Mouse (Mus musculus): ENCODE measurements around the gene Snx33. TPM values are rescaled to one million over a fixed set of nuclear protein-coding genes. Genes with fewer than 3 reads are reported as not detected.
"Not testable (repeated sequence)": the region's sequence is repeated elsewhere in the genome, so short reads cannot be mapped to it uniquely, and the experiment has no call there.

The Snx33 gene
- polyA plus RNA-seq, 1 experiment from 2014 or later = 3.3 TPM

- WGBS = 93% methylated on average over 13 of the region's 13 CpGs
- ATAC-seq (ENCODE audit: low FRiP score) = no peak
Observed at GRCm38 (mm10) chr9:56918466-56918865, 9.7 kb downstream of the Snx33 start.

GRCm38 (mm10) chr9:56917131-56917530 lies 11.0 kb downstream of the Snx33 start:
- H3K4me3 ChIP-seq (ENCODE audit: low read depth, low read length) = no peak overlapping the region
- WGBS = 58% methylated on average over 2 of the region's 2 CpGs
- no peak overlapping the region for H3K4me2 ChIP-seq (replicated peaks; ENCODE audit: low read depth, low read length)
- H3K36me3 ChIP-seq (ENCODE audit: control insufficient read depth, insufficient read depth, low read length) = no peaks in the 10 kb centered on the region
- no peaks in the 10 kb centered on the region for H3K9me3 ChIP-seq (ENCODE audit: control insufficient read depth, low read length)
- H3K27me3 ChIP-seq (ENCODE audit: control insufficient read depth, insufficient read depth, low read length) = no peaks in the 10 kb centered on the region
- DNase-seq (ENCODE audit: low spot score) (no peak), ATAC-seq (ENCODE audit: low FRiP score) (no peak)
- no peaks in the 10 kb centered on the region for H3K4me1 ChIP-seq (replicated peaks; ENCODE audit: control insufficient read depth, insufficient read depth, low read length)
- no peak overlapping the region for H3K9ac ChIP-seq (ENCODE audit: low read depth, low read length)
- no peak overlapping the region for H3K27ac ChIP-seq (ENCODE audit: low read depth, low read length)

More at GRCm38 (mm10) chr9:56918466-56918865, 9.7 kb downstream of the Snx33 start:
- Histone ChIP-seq H3K4me3 (ENCODE audit: low read depth, low read length) (no peak overlapping the region), H3K4me2 (replicated peaks; ENCODE audit: low read depth, low read length) (no peak overlapping the region), H3K4me1 (replicated peaks; ENCODE audit: control insufficient read depth, insufficient read depth, low read length) (no peaks in the 10 kb centered on the region), H3K27me3 (ENCODE audit: control insufficient read depth, insufficient read depth, low read length) (no peaks in the 10 kb centered on the region), H3K36me3 (ENCODE audit: control insufficient read depth, insufficient read depth, low read length) (no peaks in the 10 kb centered on the region), H3K9ac (ENCODE audit: low read depth, low read length) (no peak overlapping the region), H3K9me3 (ENCODE audit: control insufficient read depth, low read length) (no peaks in the 10 kb centered on the region), H3K27ac (ENCODE audit: low read depth, low read length) (no peak overlapping the region)
- no peak for DNase-seq (ENCODE audit: low spot score)

GRCm38 (mm10) chr9:56915695-56916410 lies 12.3 kb downstream of the Snx33 start:
- no peak overlapping the region for H3K4me2 ChIP-seq (replicated peaks; ENCODE audit: low read depth, low read length)
- no peaks in the 10 kb centered on the region for H3K4me1 ChIP-seq (replicated peaks; ENCODE audit: control insufficient read depth, insufficient read depth, low read length)
- no peak overlapping the region for H3K9ac ChIP-seq (ENCODE audit: low read depth, low read length)
- DNase-seq (ENCODE audit: low spot score) (no peak), ATAC-seq (ENCODE audit: low FRiP score) (no peak)
- H3K27me3 ChIP-seq (ENCODE audit: control insufficient read depth, insufficient read depth, low read length) = no peaks in the 10 kb centered on the region
- no peak overlapping the region for H3K27ac ChIP-seq (ENCODE audit: low read depth, low read length)
- no peaks in the 10 kb centered on the region for H3K9me3 ChIP-seq (ENCODE audit: control insufficient read depth, low read length)
- no peak overlapping the region for H3K4me3 ChIP-seq (ENCODE audit: low read depth, low read length)
- no peaks in the 10 kb centered on the region for H3K36me3 ChIP-seq (ENCODE audit: control insufficient read depth, insufficient read depth, low read length)
- 84% methylated on average over 5 of the region's 5 CpGs for WGBS

GRCm38 (mm10) chr9:56915116-56915515 lies 13.1 kb downstream of the Snx33 start:
- no peak for ATAC-seq (ENCODE audit: low FRiP score)
- H3K4me3 ChIP-seq (ENCODE audit: low read depth, low read length) = no peak overlapping the region
- no peaks in the 10 kb centered on the region for H3K27me3 ChIP-seq (ENCODE audit: control insufficient read depth, insufficient read depth, low read length)
- no peak overlapping the region for H3K27ac ChIP-seq (ENCODE audit: low read depth, low read length)
- no peak for DNase-seq (ENCODE audit: low spot score)
- H3K4me2 ChIP-seq (replicated peaks; ENCODE audit: low read depth, low read length) = no peak overlapping the region
- H3K4me1 ChIP-seq (replicated peaks; ENCODE audit: control insufficient read depth, insufficient read depth, low read length) = no peaks in the 10 kb centered on the region
- WGBS = 82% methylated on average over 1 of the region's 1 CpGs
- no peaks in the 10 kb centered on the region for H3K36me3 ChIP-seq (ENCODE audit: control insufficient read depth, insufficient read depth, low read length)
- H3K9me3 ChIP-seq (ENCODE audit: control insufficient read depth, low read length) = no peaks in the 10 kb centered on the region
- H3K9ac ChIP-seq (ENCODE audit: low read depth, low read length) = no peak overlapping the region

GRCm38 (mm10) chr9:56913991-56914390 lies 14.2 kb downstream of the Snx33 start:
- no peaks in the 10 kb centered on the region for H3K36me3 ChIP-seq (ENCODE audit: control insufficient read depth, insufficient read depth, low read length)
- WGBS = 85% methylated on average over 9 of the region's 9 CpGs

GRCm38 (mm10) chr9:56911017-56911416 lies 17.2 kb downstream of the Snx33 start:
- Histone ChIP-seq H3K9me3 (ENCODE audit: control insufficient read depth, low read length) (no peaks in the 10 kb centered on the region), H3K4me2 (replicated peaks; ENCODE audit: low read depth, low read length) (no peak overlapping the region), H3K27me3 (ENCODE audit: control insufficient read depth, insufficient read depth, low read length) (no peaks in the 10 kb centered on the region), H3K4me1 (replicated peaks; ENCODE audit: control insufficient read depth, insufficient read depth, low read length) (no peaks in the 10 kb centered on the region), H3K27ac (ENCODE audit: low read depth, low read length) (no peak overlapping the region), H3K4me3 (ENCODE audit: low read depth, low read length) (no peak overlapping the region), H3K36me3 (ENCODE audit: control insufficient read depth, insufficient read depth, low read length) (no peaks in the 10 kb centered on the region), H3K9ac (ENCODE audit: low read depth, low read length) (no peak overlapping the region)
- DNase-seq (ENCODE audit: low spot score) (no peak), ATAC-seq (ENCODE audit: low FRiP score) (no peak)
- WGBS = 80% methylated on average over 1 of the region's 1 CpGs

More at GRCm38 (mm10) chr9:56913991-56914390, 14.2 kb downstream of the Snx33 start:
- DNase-seq (ENCODE audit: low spot score) (no peak), ATAC-seq (ENCODE audit: low FRiP score) (no peak)
- H3K4me3 ChIP-seq (ENCODE audit: low read depth, low read length) = no peak overlapping the region
- H3K9me3 ChIP-seq (ENCODE audit: control insufficient read depth, low read length) = no peaks in the 10 kb centered on the region
- H3K27ac ChIP-seq (ENCODE audit: low read depth, low read length) = no peak overlapping the region
- no peak overlapping the region for H3K4me2 ChIP-seq (replicated peaks; ENCODE audit: low read depth, low read length)
- H3K9ac ChIP-seq (ENCODE audit: low read depth, low read length) = no peak overlapping the region
- H3K27me3 ChIP-seq (ENCODE audit: control insufficient read depth, insufficient read depth, low read length) = no peaks in the 10 kb centered on the region
- no peaks in the 10 kb centered on the region for H3K4me1 ChIP-seq (replicated peaks; ENCODE audit: control insufficient read depth, insufficient read depth, low read length)

- WGBS = 51% methylated on average over 4 of the region's 4 CpGs
- not testable (repeated sequence) for H3K4me3 ChIP-seq (ENCODE audit: low read depth, low read length); H3K4me1 ChIP-seq (replicated peaks; ENCODE audit: control insufficient read depth, insufficient read depth, low read length); H3K27me3 ChIP-seq (ENCODE audit: control insufficient read depth, insufficient read depth, low read length); H3K4me2 ChIP-seq (replicated peaks; ENCODE audit: low read depth, low read length); DNase-seq (ENCODE audit: low spot score); H3K36me3 ChIP-seq (ENCODE audit: control insufficient read depth, insufficient read depth, low read length); H3K27ac ChIP-seq (ENCODE audit: low read depth, low read length); H3K9me3 ChIP-seq (ENCODE audit: control insufficient read depth, low read length); H3K9ac ChIP-seq (ENCODE audit: low read depth, low read length); ATAC-seq (ENCODE audit: low FRiP score)
Observed at GRCm38 (mm10) chr9:56909991-56910390, 18.2 kb downstream of the Snx33 start.

GRCm38 (mm10) chr9:56907549-56907948 lies 20.6 kb downstream of the Snx33 start:
- no peaks in the 10 kb centered on the region for H3K27me3 ChIP-seq (ENCODE audit: control insufficient read depth, insufficient read depth, low read length)
- 92% methylated on average over 9 of the region's 9 CpGs for WGBS
- no peak overlapping the region for H3K4me2 ChIP-seq (replicated peaks; ENCODE audit: low read depth, low read length)
- no peaks in the 10 kb centered on the region for H3K4me1 ChIP-seq (replicated peaks; ENCODE audit: control insufficient read depth, insufficient read depth, low read length)
- DNase-seq (ENCODE audit: low spot score) (no peak), ATAC-seq (ENCODE audit: low FRiP score) (no peak)
- no peak overlapping the region for H3K27ac ChIP-seq (ENCODE audit: low read depth, low read length)
- H3K9ac ChIP-seq (ENCODE audit: low read depth, low read length) = no peak overlapping the region
- no peaks in the 10 kb centered on the region for H3K9me3 ChIP-seq (ENCODE audit: control insufficient read depth, low read length)
- H3K36me3 ChIP-seq (ENCODE audit: control insufficient read depth, insufficient read depth, low read length) = no peaks in the 10 kb centered on the region
- no peak overlapping the region for H3K4me3 ChIP-seq (ENCODE audit: low read depth, low read length)

- no peak overlapping the region for H3K27ac ChIP-seq (ENCODE audit: low read depth, low read length)
- H3K36me3 ChIP-seq (ENCODE audit: control insufficient read depth, insufficient read depth, low read length) = no peaks in the 10 kb centered on the region
- H3K4me2 ChIP-seq (replicated peaks; ENCODE audit: low read depth, low read length) = no peak overlapping the region
- ATAC-seq (ENCODE audit: low FRiP score) (no peak), DNase-seq (ENCODE audit: low spot score) (no peak)
- WGBS = 77% methylated on average over 3 of the region's 3 CpGs
- H3K4me3 ChIP-seq (ENCODE audit: low read depth, low read length) = no peak overlapping the region
- H3K9me3 ChIP-seq (ENCODE audit: control insufficient read depth, low read length) = no peaks in the 10 kb centered on the region
- H3K4me1 ChIP-seq (replicated peaks; ENCODE audit: control insufficient read depth, insufficient read depth, low read length) = no peaks in the 10 kb centered on the region
- H3K27me3 ChIP-seq (ENCODE audit: control insufficient read depth, insufficient read depth, low read length) = no peaks in the 10 kb centered on the region
- no peak overlapping the region for H3K9ac ChIP-seq (ENCODE audit: low read depth, low read length)
Observed at GRCm38 (mm10) chr9:56903662-56904061, 24.5 kb downstream of the Snx33 start.

All from hindbrain, embryonic 11.5 days (tissue).